Mouse (Mus musculus): ENCODE results near the gene Jund. TPM values are rescaled to one million over a fixed set of nuclear protein-coding genes. Genes with fewer than 3 reads are reported as not detected.

Jund gene
- total and polyA plus RNA-seq, 3 experiments = 109 to 127 (median 123) TPM

GRCm38 (mm10) chr8:70709794-70710193 is 11.0 kb downstream of the Jund start:
- peak in 1 of 2 experiments; percentile 19 for DNase-seq
- 90% methylated on average over 9 of the region's 9 CpGs for WGBS
- H3K4me1 ChIP-seq (ENCODE audit: control insufficient read depth, insufficient read depth, low read length) = peaks cover 3% of the 10 kb centered on the region; the same call in 1 of the 2 replicates
- no peak overlapping the region for H3K27ac ChIP-seq
- H3K9ac ChIP-seq (ENCODE audit: low read depth, low read length) = no peak overlapping the region
- TF ChIP-seq POLR2A (IDR thresholded peaks at IDR 0.05; ENCODE audit: insufficient read depth, low read depth, low read length) (no peak), CTCF (IDR thresholded peaks at IDR 0.05) (no peak), EP300 (IDR thresholded peaks at IDR 0.05; ENCODE audit: insufficient read depth, low read depth, low read length) (no peak)
- no peak overlapping the region for H3K4me3 ChIP-seq
- intact Hi-C loops (cut with DNase I) = no loop called here
- no peaks in the 10 kb centered on the region for H3K27me3 ChIP-seq (ENCODE audit: control insufficient read depth, insufficient read depth, low read length)
- H3K36me3 ChIP-seq (ENCODE audit: control insufficient read depth, insufficient read depth, low read length) = no peaks in the 10 kb centered on the region
- no peaks in the 10 kb centered on the region for H3K79me2 ChIP-seq (replicated peaks; ENCODE audit: control insufficient read depth, insufficient read depth, low read length)

- Histone ChIP-seq H3K36me3 (ENCODE audit: control insufficient read depth, insufficient read depth, low read length) (no peaks in the 10 kb centered on the region), H3K4me1 (ENCODE audit: control insufficient read depth, insufficient read depth, low read length) (peaks cover 3% of the 10 kb centered on the region; the same call in 1 of the 2 replicates), H3K4me3 (no peak overlapping the region), H3K27ac (no peak overlapping the region), H3K27me3 (ENCODE audit: control insufficient read depth, insufficient read depth, low read length) (no peaks in the 10 kb centered on the region), H3K9ac (ENCODE audit: low read depth, low read length) (no peak overlapping the region), H3K79me2 (replicated peaks; ENCODE audit: control insufficient read depth, insufficient read depth, low read length) (no peaks in the 10 kb centered on the region)
- WGBS = 88% methylated on average over 1 of the region's 1 CpGs
- TF ChIP-seq POLR2A (IDR thresholded peaks at IDR 0.05; ENCODE audit: insufficient read depth, low read depth, low read length) (no peak), CTCF (IDR thresholded peaks at IDR 0.05) (no peak), EP300 (IDR thresholded peaks at IDR 0.05; ENCODE audit: insufficient read depth, low read depth, low read length) (0 out of 2 replicates have a peak, but pooled peaks have one; percentile 21)
- peak in 1 of 2 experiments; percentile 34 for DNase-seq
- intact Hi-C loops (cut with DNase I) = no loop called here
Observed at GRCm38 (mm10) chr8:70710296-70710695, 11.5 kb downstream of the Jund start.

GRCm38 (mm10) chr8:70711041-70711440 is 12.3 kb downstream of the Jund start:
- 83% methylated on average over 11 of the region's 11 CpGs for WGBS

GRCm38 (mm10) chr8:70713991-70714390 is 15.2 kb downstream of the Jund start:
- no peak for TF ChIP-seq EP300 (IDR thresholded peaks at IDR 0.05; ENCODE audit: insufficient read depth, low read depth, low read length)
- TF ChIP-seq POLR2A (IDR thresholded peaks at IDR 0.05; ENCODE audit: insufficient read depth, low read depth, low read length) = no peak
- no peak for TF ChIP-seq CTCF (IDR thresholded peaks at IDR 0.05)
- H3K27me3 ChIP-seq (ENCODE audit: control insufficient read depth, insufficient read depth, low read length) = no peaks in the 10 kb centered on the region
- H3K79me2 ChIP-seq (replicated peaks; ENCODE audit: control insufficient read depth, insufficient read depth, low read length) = no peaks in the 10 kb centered on the region
- intact Hi-C loops (cut with DNase I) = no loop called here
- WGBS = 83% methylated on average over 7 of the region's 7 CpGs
- no peak overlapping the region for H3K4me3 ChIP-seq
- no peak overlapping the region for H3K27ac ChIP-seq
- H3K4me1 ChIP-seq (ENCODE audit: control insufficient read depth, insufficient read depth, low read length) = peaks cover 3% of the 10 kb centered on the region; the same call in 1 of the 2 replicates
- H3K36me3 ChIP-seq (ENCODE audit: control insufficient read depth, insufficient read depth, low read length) = no peaks in the 10 kb centered on the region
- no peak overlapping the region for H3K9ac ChIP-seq (ENCODE audit: low read depth, low read length)
- DNase-seq = no peak

More at GRCm38 (mm10) chr8:70711041-70711440, 12.3 kb downstream of the Jund start:
- Histone ChIP-seq H3K9ac (ENCODE audit: low read depth, low read length) (no peak overlapping the region), H3K4me1 (ENCODE audit: control insufficient read depth, insufficient read depth, low read length) (peaks cover 3% of the 10 kb centered on the region; the same call in 1 of the 2 replicates), H3K27ac (no peak overlapping the region), H3K79me2 (replicated peaks; ENCODE audit: control insufficient read depth, insufficient read depth, low read length) (no peaks in the 10 kb centered on the region), H3K4me3 (no peak overlapping the region), H3K27me3 (ENCODE audit: control insufficient read depth, insufficient read depth, low read length) (no peaks in the 10 kb centered on the region), H3K36me3 (ENCODE audit: control insufficient read depth, insufficient read depth, low read length) (no peaks in the 10 kb centered on the region)
- DNase-seq = no peak
- intact Hi-C loops (cut with DNase I) = no loop called here
- TF ChIP-seq POLR2A (IDR thresholded peaks at IDR 0.05; ENCODE audit: insufficient read depth, low read depth, low read length) (no peak), EP300 (IDR thresholded peaks at IDR 0.05; ENCODE audit: insufficient read depth, low read depth, low read length) (no peak), CTCF (IDR thresholded peaks at IDR 0.05) (no peak)

GRCm38 (mm10) chr8:70715086-70715485 is 16.3 kb downstream of the Jund start:
- 66% methylated on average over 2 of the region's 2 CpGs for WGBS

GRCm38 (mm10) chr8:70716521-70717400 is 18.0 kb downstream of the Jund start:
- 78% methylated on average over 40 of the region's 40 CpGs for WGBS
- H3K4me1 ChIP-seq (ENCODE audit: control insufficient read depth, insufficient read depth, low read length) = peaks cover 1% of the 10 kb centered on the region; the same call in 1 of the 2 replicates
- H3K27ac ChIP-seq = no peak overlapping the region
- no peaks in the 10 kb centered on the region for H3K27me3 ChIP-seq (ENCODE audit: control insufficient read depth, insufficient read depth, low read length)
- H3K79me2 ChIP-seq (replicated peaks; ENCODE audit: control insufficient read depth, insufficient read depth, low read length) = no peaks in the 10 kb centered on the region
- intact Hi-C loops (cut with DNase I) = no loop called here
- no peak for TF ChIP-seq POLR2A (IDR thresholded peaks at IDR 0.05; ENCODE audit: insufficient read depth, low read depth, low read length)
- TF ChIP-seq EP300 (IDR thresholded peaks at IDR 0.05; ENCODE audit: insufficient read depth, low read depth, low read length) = no peak
- no peak for TF ChIP-seq CTCF (IDR thresholded peaks at IDR 0.05)
- H3K4me3 ChIP-seq = no peak overlapping the region
- no peak for DNase-seq
- no peaks in the 10 kb centered on the region for H3K36me3 ChIP-seq (ENCODE audit: control insufficient read depth, insufficient read depth, low read length)
- no peak overlapping the region for H3K9ac ChIP-seq (ENCODE audit: low read depth, low read length)

More at GRCm38 (mm10) chr8:70715086-70715485, 16.3 kb downstream of the Jund start:
- Histone ChIP-seq H3K27me3 (ENCODE audit: control insufficient read depth, insufficient read depth, low read length) (no peaks in the 10 kb centered on the region), H3K36me3 (ENCODE audit: control insufficient read depth, insufficient read depth, low read length) (no peaks in the 10 kb centered on the region), H3K4me1 (ENCODE audit: control insufficient read depth, insufficient read depth, low read length) (peaks cover 3% of the 10 kb centered on the region; the same call in 1 of the 2 replicates), H3K4me3 (no peak overlapping the region), H3K79me2 (replicated peaks; ENCODE audit: control insufficient read depth, insufficient read depth, low read length) (no peaks in the 10 kb centered on the region), H3K27ac (no peak overlapping the region), H3K9ac (ENCODE audit: low read depth, low read length) (no peak overlapping the region)
- intact Hi-C loops (cut with DNase I) = no loop called here
- DNase-seq = no peak
- TF ChIP-seq CTCF (IDR thresholded peaks at IDR 0.05) = no peak
- TF ChIP-seq POLR2A (IDR thresholded peaks at IDR 0.05; ENCODE audit: insufficient read depth, low read depth, low read length) = no peak
- no peak for TF ChIP-seq EP300 (IDR thresholded peaks at IDR 0.05; ENCODE audit: insufficient read depth, low read depth, low read length)

All from heart, adult 2 months (tissue).